8 mouse cellular contexts compared by ENCODE assay signal in the genomic region with DNA sequence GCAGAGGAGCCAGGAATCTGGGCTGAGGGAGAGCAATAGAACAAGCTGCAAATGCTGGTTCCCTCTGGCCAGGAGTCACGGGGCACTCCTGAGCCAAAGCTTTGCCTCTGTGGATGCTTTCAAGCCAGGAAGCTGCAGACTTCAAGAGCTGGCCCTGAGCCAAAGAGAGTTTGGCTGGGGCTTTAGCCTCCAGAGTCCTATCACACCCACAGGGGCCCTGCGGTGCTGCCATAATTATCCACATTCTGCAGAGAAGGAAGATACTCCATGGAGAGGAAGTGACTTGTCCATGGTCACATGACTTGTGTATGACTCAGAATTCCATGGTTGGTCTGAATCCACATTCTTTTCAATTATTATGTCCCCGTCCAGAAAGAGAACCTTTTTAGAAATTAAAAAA. TPM values are rescaled to one million over a fixed set of nuclear protein-coding genes. Genes with fewer than 3 reads are reported as not detected.
DNase-seq lines count a peak whose midpoint lies in the region.

No protein-coding gene starts in this region.

- peak; percentile 43 for DNase-seq in adrenal gland, postnatal 10 days
- DNase-seq in adrenal gland, adult 8-10 months, result no peak
- peak; percentile 34 to 55 for DNase-seq in layer of hippocampus, postnatal 10 days (ENCODE audit: low spot score in 2 of 2)
- no peak for DNase-seq in layer of hippocampus, adult 11-12 months (ENCODE audit: low spot score)
- DNase-seq in gastrocnemius, postnatal 10 days, result peak; percentile 52
- DNase-seq in kidney, postnatal 4 days, result peak; percentile 25 to 36
- no peak for DNase-seq in adipocyte (ENCODE audit: low spot score)
- no peak for DNase-seq in layer of hippocampus, adult 9-11 months

RNA-seq across cellular contexts. Expression of a gene that starts 39.6 kb away (rescaled TPM):
- under 1 TPM; 0.84 to 0.97 TPM for total RNA-seq in adrenal gland, postnatal 10 days (2021)
- 1 to 10 TPM; 1.0 to 2.7 (median 2.3) TPM for total RNA-seq in adrenal gland, adult 8-10 months (2022)
- 1 to 10 TPM; 3.7 to 5.9 TPM for total RNA-seq in layer of hippocampus, postnatal 10 days (2021)
- total RNA-seq in gastrocnemius, postnatal 10 days (2021), result under 1 TPM; 0.52 to 0.68 TPM

Comparison
In these comparisons a context has a peak if more than half of its experiments do, and no peak if none do; other contexts are left out.
1. DNase-seq: peak in adrenal gland, postnatal 10 days (single experiment), layer of hippocampus, postnatal 10 days (2 of 2), gastrocnemius, postnatal 10 days (single experiment) and kidney, postnatal 4 days (2 of 2); none in adrenal gland, adult 8-10 months (single experiment), layer of hippocampus, adult 11-12 months (single experiment), adipocyte (single experiment) and layer of hippocampus, adult 9-11 months (single experiment).